Comparison of ENCODE assay signal across 27 mouse cellular contexts in genomic region chr10:63203002-63203401, GRCm38 (mm10). TPM values are rescaled to one million over a fixed set of nuclear protein-coding genes. Genes with fewer than 3 reads are reported as not detected.
DNase-seq lines count a peak whose midpoint lies in the region; ATAC-seq and TF ChIP-seq lines count a peak whose summit lies in the region.
"Had no signal": no experiment of that assay in that cellular context is flagged by ENCODE, and none has a peak within 500 bp of the region (broad histone marks: within the 10 kb centered on the region; RNA-seq: fewer than 3 reads in every experiment).

No protein-coding gene starts in this region.

- H3K4me3 ChIP-seq in forebrain, postnatal 0 days (ENCODE audit: low read depth, low read length) = no peak overlapping the region
- H3K4me3 ChIP-seq in forebrain, embryonic 14.5 days (ENCODE audit: low read depth, low read length) = no peak overlapping the region
- peak overlapping the region; percentile 34 for H3K4me3 ChIP-seq in heart, embryonic 11.5 days (ENCODE audit: low read depth, low read length)
- peak overlapping the region; percentile 49 for H3K4me3 ChIP-seq in heart, postnatal 0 days (ENCODE audit: low read depth, low read length)
- no peak overlapping the region for H3K4me3 ChIP-seq in limb, embryonic 14.5 days (replicated peaks; ENCODE audit: low read length)
- H3K4me3 ChIP-seq: embryonic facial prominence, embryonic 15.5 days; forebrain, embryonic 15.5 days; limb, embryonic 12.5 days; liver, embryonic 13.5 days; lung, embryonic 15.5 days; midbrain, embryonic 12.5 days had no signal

- intact Hi-C loops in heart, postnatal 36 days (cut with DNase I) = no loop called here

- no peak for DNase-seq in forebrain, postnatal 0 days
- no peak for DNase-seq in forebrain, embryonic 14.5 days (ENCODE audit: low spot score)
- no peak for DNase-seq in heart, postnatal 36 days
- no peak for DNase-seq in heart, postnatal 0 days (ENCODE audit: low spot score)
- DNase-seq in heart, adult 8-10 months (ENCODE audit: low spot score) = no peak
- DNase-seq in limb, embryonic 14.5 days (ENCODE audit: low spot score) = peak; percentile 45
- no peak for DNase-seq in kidney, postnatal 36 days
- DNase-seq: adrenal gland, postnatal 14 days; cerebellum, adult 8-10 months; cerebellum, postnatal 36 days; embryo, embryonic 11 days; kidney, adult 2 months; liver, embryonic 13.5 days; thymus, adult 2 months; thymus, postnatal 4 days had no signal

- no peak overlapping the region for H3K27ac ChIP-seq in forebrain, postnatal 0 days (ENCODE audit: low read depth, low read length)
- H3K27ac ChIP-seq in forebrain, embryonic 14.5 days (ENCODE audit: low read depth, low read length) = no peak overlapping the region
- H3K27ac ChIP-seq in heart, embryonic 11.5 days (ENCODE audit: low read depth, low read length) = 0 out of 2 replicates have a peak overlapping the region, but pooled peaks have one; percentile 73
- peak overlapping the region; percentile 83 for H3K27ac ChIP-seq in heart, postnatal 0 days (ENCODE audit: low read depth)
- H3K27ac ChIP-seq in limb, embryonic 14.5 days (replicated peaks; ENCODE audit: low read depth, low read length) = no peak overlapping the region
- H3K27ac ChIP-seq: embryonic facial prominence, embryonic 15.5 days; forebrain, embryonic 15.5 days; hindbrain, embryonic 14.5 days; kidney, postnatal 0 days; limb, embryonic 12.5 days; liver, embryonic 13.5 days; lung, embryonic 15.5 days; midbrain, embryonic 12.5 days had no signal

- no peak for TF ChIP-seq POLR2A in limb, embryonic 14.5 days (IDR thresholded peaks at IDR 0.05; ENCODE audit: borderline replicate concordance, extremely low read depth, insufficient read depth, insufficient read length)

- peak; percentile 40; the same call in 1 of the 2 replicates for ATAC-seq in forebrain, postnatal 0 days
- no peak for ATAC-seq in forebrain, embryonic 14.5 days
- no peak for ATAC-seq in heart, embryonic 11.5 days (replicated peaks; ENCODE audit: insufficient number of reproducible peaks, low FRiP score, low TSS enrichment)
- no peak for ATAC-seq in heart, postnatal 0 days (ENCODE audit: insufficient read depth, low read depth)
- ATAC-seq in limb, embryonic 14.5 days (ENCODE audit: low FRiP score, low read depth) = peak; percentile 82
- ATAC-seq: forebrain, embryonic 15.5 days had no signal

- TF ChIP-seq EP300 in heart, postnatal 0 days (IDR thresholded peaks at IDR 0.05; ENCODE audit: low read depth) = no peak

- no peak overlapping the region for H3K9ac ChIP-seq in forebrain, postnatal 0 days
- H3K9ac ChIP-seq in forebrain, embryonic 14.5 days (ENCODE audit: low read length) = no peak overlapping the region
- no peak overlapping the region for H3K9ac ChIP-seq in heart, embryonic 11.5 days (ENCODE audit: low read depth, low read length)
- peak overlapping the region; percentile 53 for H3K9ac ChIP-seq in heart, postnatal 0 days (replicated peaks; ENCODE audit: low read depth, low read length)
- H3K9ac ChIP-seq in limb, embryonic 14.5 days (ENCODE audit: low read depth, low read length, severe bottlenecking) = no peak overlapping the region
- H3K9ac ChIP-seq: embryonic facial prominence, embryonic 15.5 days; forebrain, embryonic 15.5 days; hindbrain, embryonic 14.5 days; limb, embryonic 12.5 days; liver, embryonic 13.5 days; lung, embryonic 15.5 days; midbrain, embryonic 12.5 days had no signal

- H3K4me1 ChIP-seq in forebrain, postnatal 0 days (ENCODE audit: insufficient read depth) = no peaks in the 10 kb centered on the region
- H3K4me1 ChIP-seq in forebrain, embryonic 14.5 days (ENCODE audit: control insufficient read depth, insufficient read depth, low read length) = no peaks in the 10 kb centered on the region
- H3K4me1 ChIP-seq in heart, embryonic 11.5 days (ENCODE audit: control insufficient read depth, insufficient read depth, low read length) = no peaks in the 10 kb centered on the region
- peaks cover 4% of the 10 kb centered on the region; the same call in 1 of the 2 replicates for H3K4me1 ChIP-seq in heart, postnatal 0 days (ENCODE audit: control insufficient read depth, insufficient read depth)
- no peaks in the 10 kb centered on the region for H3K4me1 ChIP-seq in limb, embryonic 14.5 days (ENCODE audit: control insufficient read depth, insufficient read depth, low read length)
- H3K4me1 ChIP-seq: embryonic facial prominence, embryonic 15.5 days; forebrain, embryonic 15.5 days; limb, embryonic 12.5 days; lung, embryonic 15.5 days; midbrain, embryonic 12.5 days had no signal

- TF ChIP-seq CTCF in forebrain, postnatal 0 days (IDR thresholded peaks at IDR 0.05; ENCODE audit: low read depth) = no peak
- TF ChIP-seq CTCF in heart, postnatal 0 days (IDR thresholded peaks at IDR 0.05; ENCODE audit: low read depth) = no peak

- no peaks in the 10 kb centered on the region for H3K9me3 ChIP-seq in forebrain, postnatal 0 days (ENCODE audit: low read length)
- no peaks in the 10 kb centered on the region for H3K9me3 ChIP-seq in forebrain, embryonic 14.5 days (replicated peaks; ENCODE audit: control insufficient read depth, low read length)
- H3K9me3 ChIP-seq in heart, embryonic 11.5 days (replicated peaks; ENCODE audit: control insufficient read depth, low read length) = no peaks in the 10 kb centered on the region
- no peaks in the 10 kb centered on the region for H3K9me3 ChIP-seq in heart, postnatal 0 days (replicated peaks; ENCODE audit: control insufficient read depth, low read length)
- H3K9me3 ChIP-seq in limb, embryonic 14.5 days (ENCODE audit: control insufficient read depth, low read length) = no peaks in the 10 kb centered on the region
- H3K9me3 ChIP-seq: embryonic facial prominence, embryonic 15.5 days; forebrain, embryonic 15.5 days; limb, embryonic 12.5 days; liver, embryonic 13.5 days; lung, embryonic 15.5 days; midbrain, embryonic 12.5 days had no signal

- no peak overlapping the region for H3K4me2 ChIP-seq in forebrain, postnatal 0 days (ENCODE audit: low read depth)
- no peak overlapping the region for H3K4me2 ChIP-seq in forebrain, embryonic 14.5 days (ENCODE audit: low read length)
- peak overlapping the region; percentile 54 for H3K4me2 ChIP-seq in heart, embryonic 11.5 days
- peak overlapping the region; percentile 56 for H3K4me2 ChIP-seq in heart, postnatal 0 days (ENCODE audit: low read depth, low read length)
- no peak overlapping the region for H3K4me2 ChIP-seq in limb, embryonic 14.5 days (replicated peaks; ENCODE audit: low read depth, low read length, severe bottlenecking)
- H3K4me2 ChIP-seq: embryonic facial prominence, embryonic 15.5 days; forebrain, embryonic 15.5 days; hindbrain, embryonic 14.5 days; limb, embryonic 12.5 days; liver, embryonic 13.5 days; lung, embryonic 15.5 days; midbrain, embryonic 12.5 days had no signal

- H3K36me3 ChIP-seq in forebrain, postnatal 0 days (ENCODE audit: insufficient read depth) = no peaks in the 10 kb centered on the region
- no peaks in the 10 kb centered on the region for H3K36me3 ChIP-seq in forebrain, embryonic 14.5 days (ENCODE audit: control insufficient read depth, insufficient read depth, low read length)
- no peaks in the 10 kb centered on the region for H3K36me3 ChIP-seq in heart, embryonic 11.5 days (ENCODE audit: control insufficient read depth, insufficient read depth, low read length)
- no peaks in the 10 kb centered on the region for H3K36me3 ChIP-seq in heart, postnatal 0 days (replicated peaks; ENCODE audit: control insufficient read depth, insufficient read depth, low read length)
- no peaks in the 10 kb centered on the region for H3K36me3 ChIP-seq in limb, embryonic 14.5 days (ENCODE audit: control insufficient read depth, insufficient read depth, low read length)
- H3K36me3 ChIP-seq: embryonic facial prominence, embryonic 15.5 days; forebrain, embryonic 15.5 days; limb, embryonic 12.5 days; liver, embryonic 13.5 days; lung, embryonic 15.5 days; midbrain, embryonic 12.5 days had no signal

- no peaks in the 10 kb centered on the region for H3K27me3 ChIP-seq in forebrain, postnatal 0 days (ENCODE audit: insufficient read depth, low read length)
- H3K27me3 ChIP-seq in forebrain, embryonic 14.5 days (replicated peaks; ENCODE audit: control insufficient read depth, insufficient read depth, low read length) = no peaks in the 10 kb centered on the region
- no peaks in the 10 kb centered on the region for H3K27me3 ChIP-seq in heart, embryonic 11.5 days (ENCODE audit: control insufficient read depth, insufficient read depth, low read length)
- no peaks in the 10 kb centered on the region for H3K27me3 ChIP-seq in heart, postnatal 0 days (ENCODE audit: control insufficient read depth, insufficient read depth, low read length)
- no peaks in the 10 kb centered on the region for H3K27me3 ChIP-seq in limb, embryonic 14.5 days (ENCODE audit: control insufficient read depth, insufficient read depth, low read length)
- H3K27me3 ChIP-seq: embryonic facial prominence, embryonic 15.5 days; forebrain, embryonic 15.5 days; limb, embryonic 12.5 days; liver, embryonic 13.5 days; lung, embryonic 15.5 days; midbrain, embryonic 12.5 days had no signal

- 61% methylated on average over 3 of the region's 3 CpGs for WGBS in forebrain, postnatal 0 days
- 81% methylated on average over 3 of the region's 3 CpGs for WGBS in forebrain, embryonic 14.5 days
- WGBS in heart, embryonic 11.5 days (ENCODE audit: insufficient replicate concordance) = 79% methylated on average over 3 of the region's 3 CpGs
- WGBS in heart, postnatal 0 days = 34% methylated on average over 3 of the region's 3 CpGs
- 50% methylated on average over 3 of the region's 3 CpGs for WGBS in limb, embryonic 14.5 days

RNA-seq across cellular contexts. Expression of gene Mypn, which starts 0.8 kb away (rescaled TPM):
- 0.62 and 1.2 TPM in 2 replicates for total RNA-seq in forebrain, postnatal 0 days (2014; rRNA removed)
- 0.36 and 0.67 TPM in 2 replicates for polyA plus RNA-seq in forebrain, postnatal 0 days (2015; fragmentation: Nextera tagmentation; extraction: Ambion mirVana)
- 0.10 and 0.15 TPM in 2 replicates for polyA plus RNA-seq in forebrain, embryonic 14.5 days (2014; fragmentation: Nextera tagmentation; extraction: Ambion mirVana)
- 3.3 and 3.8 TPM in 2 replicates for polyA plus RNA-seq in heart, embryonic 11.5 days (2014; fragmentation: Nextera tagmentation; extraction: Ambion mirVana)
- 100 to 1,000 TPM in 1 of 2 experiments, 10 to 100 TPM in 1; 96.7 to 105 TPM for total RNA-seq in heart, postnatal 36 days (2021)
- 26.5 and 33.5 TPM in 2 replicates for total RNA-seq in heart, postnatal 0 days (2014; rRNA removed; ENCODE audit: low replicate concordance)
- polyA plus RNA-seq in heart, postnatal 0 days (2015; fragmentation: Nextera tagmentation; extraction: Ambion mirVana) = 12.2 and 12.7 TPM in 2 replicates
- 100 to 1,000 TPM in 3 of 4 experiments, 10 to 100 TPM in 1; 99.8 to 126 (median 104) TPM for total RNA-seq in heart, adult 8-10 months (2022)
- polyA plus RNA-seq in limb, embryonic 14.5 days (2012; rRNA removed) = 4.6 and 4.8 TPM in 2 replicates
- polyA plus RNA-seq in limb, embryonic 14.5 days (2014; fragmentation: Nextera tagmentation; extraction: Ambion mirVana) = 3.4 and 5.4 TPM in 2 replicates
- total RNA-seq: granulocyte monocyte progenitor cell, adult 5-6 weeks; megakaryocyte, adult 5-6 weeks; neutrophil, adult 5-6 weeks had no signal
- polyA plus RNA-seq: intestine, embryonic 14.5 days; kidney, postnatal 0 days had no signal

RNA-seq across cellular contexts. Expression of gene Herc4, which starts 40.6 kb away (rescaled TPM):
- total RNA-seq in forebrain, postnatal 0 days (2014; rRNA removed) = 44.4 and 49.3 TPM in 2 replicates
- 17.8 and 21.3 TPM in 2 replicates for polyA plus RNA-seq in forebrain, postnatal 0 days (2015; fragmentation: Nextera tagmentation; extraction: Ambion mirVana)
- polyA plus RNA-seq in forebrain, embryonic 14.5 days (2014; fragmentation: Nextera tagmentation; extraction: Ambion mirVana) = 36.6 and 37.7 TPM in 2 replicates
- polyA plus RNA-seq in heart, embryonic 11.5 days (2014; fragmentation: Nextera tagmentation; extraction: Ambion mirVana) = 32.8 and 38.8 TPM in 2 replicates
- 10 to 100 TPM; 32.2 to 33.4 TPM for total RNA-seq in heart, postnatal 36 days (2021)
- 45.1 and 46.3 TPM in 2 replicates for total RNA-seq in heart, postnatal 0 days (2014; rRNA removed; ENCODE audit: low replicate concordance)
- polyA plus RNA-seq in heart, postnatal 0 days (2015; fragmentation: Nextera tagmentation; extraction: Ambion mirVana) = 24.9 and 25.0 TPM in 2 replicates
- 10 to 100 TPM; 28.2 to 34.3 (median 31.5) TPM for total RNA-seq in heart, adult 8-10 months (2022)
- polyA plus RNA-seq in limb, embryonic 14.5 days (2012; rRNA removed) = 32.6 and 33.3 TPM in 2 replicates
- polyA plus RNA-seq in limb, embryonic 14.5 days (2014; fragmentation: Nextera tagmentation; extraction: Ambion mirVana) = 37.2 and 41.2 TPM in 2 replicates

Comparison
In these comparisons a context has a peak if more than half of its experiments do, and no peak if none do; other contexts are left out.
1. ATAC-seq: peak in forebrain, postnatal 0 days (single experiment) and limb, embryonic 14.5 days (single experiment); none in forebrain, embryonic 14.5 days (single experiment), heart, embryonic 11.5 days (single experiment) and heart, postnatal 0 days (single experiment).
2. H3K27ac ChIP-seq: peak in heart, embryonic 11.5 days (single experiment) and heart, postnatal 0 days (single experiment); none in forebrain, postnatal 0 days (single experiment), forebrain, embryonic 14.5 days (single experiment) and limb, embryonic 14.5 days (single experiment).
3. H3K4me2 ChIP-seq: peak in heart, embryonic 11.5 days (single experiment) and heart, postnatal 0 days (single experiment); none in forebrain, postnatal 0 days (single experiment), forebrain, embryonic 14.5 days (single experiment) and limb, embryonic 14.5 days (single experiment).
4. H3K4me3 ChIP-seq: peak in heart, embryonic 11.5 days (single experiment) and heart, postnatal 0 days (single experiment); none in forebrain, postnatal 0 days (single experiment), forebrain, embryonic 14.5 days (single experiment) and limb, embryonic 14.5 days (single experiment).